Mouse (Mus musculus) limb, embryonic 10.5 days (tissue): ENCODE measurements around the gene Dnaaf3. TPM values are rescaled to one million over a fixed set of nuclear protein-coding genes. Genes with fewer than 3 reads are reported as not detected.
A peak's percentile ranks its signal among the peaks of the same experiment; 100 is the strongest.

Experiments
- DNase-seq: peaks from one replicate; pipeline ENCODE4 v3.0.0-alpha.2; 2017; ENCODE audit warnings: low spot score
- H3K27ac ChIP-seq: fragments of 300-500 bp; sonication (generic); 2 replicates; pipeline ENCODE4 v1.5.1; 2016; ENCODE audit warnings: mild to moderate bottlenecking
- H3K27me3 ChIP-seq: fragments of 300-500 bp; sonication (generic); 2 replicates; pipeline ENCODE4 v1.6.1; 2016; ENCODE audit warnings: low read depth, mild to moderate bottlenecking; ENCODE audit not compliant: poor library complexity, severe bottlenecking
- H3K36me3 ChIP-seq: fragments of 300-500 bp; sonication (generic); 2 replicates; pipeline ENCODE4 v1.6.1; 2016; ENCODE audit warnings: mild to moderate bottlenecking, moderate library complexity
- H3K4me1 ChIP-seq: fragments of 300-500 bp; sonication (generic); 2 replicates; pipeline ENCODE4 v1.6.1; 2016
- H3K4me3 ChIP-seq: fragments of 300-500 bp; sonication (generic); 2 replicates; pipeline ENCODE4 v1.5.1; 2016; ENCODE audit warnings: mild to moderate bottlenecking, moderate library complexity
- H3K9me3 ChIP-seq: fragments of 300-500 bp; sonication (generic); replicated peaks from 2 replicates; pipeline ENCODE4 v1.6.1; 2016; ENCODE audit warnings: mild to moderate bottlenecking
- WGBS: fragments of 180-500 bp; shearing (Covaris S2); methylation state at CpG from one replicate; pipeline ENCODE4 v1.1.7; 2016; 5-methylcytosine and 5-hydroxymethylcytosine counted together
- polyA plus RNA-seq: library from polyadenylated mRNA; unstranded; fragments of >200 nt; fragmentation: Nextera tagmentation; extraction: Ambion mirVana; gene quantifications from 2 replicates; pipeline ENCODE4 v1.2.1, GENCODE M21; 2016

Gene Dnaaf3
- polyA plus RNA-seq, 1 experiment from 2014 or later, result 4.2 TPM

DNA sequence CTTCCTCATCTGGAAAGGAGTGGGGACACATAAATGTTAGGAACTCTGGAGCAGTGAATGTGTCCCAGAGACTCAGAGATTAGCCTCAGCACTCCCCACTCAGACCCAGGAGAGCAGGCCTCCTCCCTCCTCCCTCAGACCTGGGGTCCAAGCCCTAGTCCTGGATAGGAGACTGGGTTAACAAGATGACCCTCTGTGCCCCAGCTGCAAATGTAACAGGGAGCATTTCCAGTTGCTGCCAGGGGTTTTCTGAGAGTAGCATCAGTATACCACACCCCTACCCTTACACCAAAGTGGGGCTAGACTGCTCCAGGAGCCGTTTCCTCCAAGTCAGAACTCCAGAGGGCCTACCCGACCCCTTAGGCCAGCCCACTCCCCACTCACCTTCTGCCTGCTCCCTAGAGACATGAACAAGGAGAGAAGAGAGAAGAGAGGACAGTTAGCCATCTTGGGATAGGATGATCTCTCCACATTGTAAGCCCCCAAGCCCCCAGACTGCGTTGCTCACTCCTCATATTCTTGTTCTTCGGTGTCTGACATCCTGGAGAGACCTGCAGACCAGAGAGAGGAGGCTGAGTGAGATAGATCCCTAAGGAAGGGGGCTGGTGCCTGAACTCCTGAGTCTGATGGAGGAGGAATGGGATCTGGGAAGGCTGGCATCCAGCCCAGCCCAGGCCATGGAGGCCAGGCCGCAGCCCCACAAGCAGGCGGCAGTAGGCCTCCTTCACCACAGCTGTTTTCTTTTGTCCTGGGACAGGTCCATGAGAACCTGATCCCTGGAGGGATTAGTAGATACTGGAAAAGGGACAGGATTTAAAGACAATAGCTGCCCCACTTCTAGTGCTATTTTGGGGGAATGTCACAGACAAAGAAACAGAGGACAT lies 18.2 kb downstream of the Dnaaf3 start:
- peak overlapping the region; percentile 26; the same call in 1 of the 2 replicates for H3K27ac ChIP-seq

DNA sequence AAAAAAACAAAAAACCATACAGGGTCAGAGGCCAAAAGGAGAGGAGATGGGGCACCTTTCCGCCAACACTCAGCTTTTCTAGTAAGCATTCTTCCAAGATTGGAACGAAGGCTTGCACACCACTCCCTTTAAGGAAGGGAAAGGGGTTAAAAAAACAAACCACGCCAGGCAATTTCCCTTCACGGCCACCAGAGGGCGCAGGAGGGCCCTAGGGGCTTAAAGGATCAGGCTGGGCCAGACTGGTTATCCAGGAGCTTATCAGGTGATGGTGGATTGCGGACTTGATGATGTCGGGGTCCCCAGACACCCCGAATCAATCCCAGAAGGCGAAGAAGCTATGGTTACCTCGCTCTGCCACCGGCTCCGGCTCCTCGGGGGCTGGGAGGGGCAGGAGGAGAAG lies 19.0 kb downstream of the Dnaaf3 start:
- no peaks in the 10 kb centered on the region for H3K9me3 ChIP-seq
- WGBS, result 27% methylated on average over 13 of the region's 13 CpGs
- H3K4me3 ChIP-seq, result no peak overlapping the region
- no peak overlapping the region for H3K27ac ChIP-seq
- H3K27me3 ChIP-seq, result peaks cover 7% of the 10 kb centered on the region
- H3K4me1 ChIP-seq, result peaks cover 19% of the 10 kb centered on the region
- DNase-seq, result peak; percentile 70
- no peaks in the 10 kb centered on the region for H3K36me3 ChIP-seq

More for the DNA sequence above, 18.2 kb downstream of the Dnaaf3 start:
- H3K27me3 ChIP-seq, result peaks cover 1% of the 10 kb centered on the region
- DNase-seq, result no peak
- no peak overlapping the region for H3K4me3 ChIP-seq
- H3K36me3 ChIP-seq, result no peaks in the 10 kb centered on the region
- H3K4me1 ChIP-seq, result peaks cover 19% of the 10 kb centered on the region
- WGBS, result 73% methylated on average over 6 of the region's 6 CpGs
- no peaks in the 10 kb centered on the region for H3K9me3 ChIP-seq

DNA sequence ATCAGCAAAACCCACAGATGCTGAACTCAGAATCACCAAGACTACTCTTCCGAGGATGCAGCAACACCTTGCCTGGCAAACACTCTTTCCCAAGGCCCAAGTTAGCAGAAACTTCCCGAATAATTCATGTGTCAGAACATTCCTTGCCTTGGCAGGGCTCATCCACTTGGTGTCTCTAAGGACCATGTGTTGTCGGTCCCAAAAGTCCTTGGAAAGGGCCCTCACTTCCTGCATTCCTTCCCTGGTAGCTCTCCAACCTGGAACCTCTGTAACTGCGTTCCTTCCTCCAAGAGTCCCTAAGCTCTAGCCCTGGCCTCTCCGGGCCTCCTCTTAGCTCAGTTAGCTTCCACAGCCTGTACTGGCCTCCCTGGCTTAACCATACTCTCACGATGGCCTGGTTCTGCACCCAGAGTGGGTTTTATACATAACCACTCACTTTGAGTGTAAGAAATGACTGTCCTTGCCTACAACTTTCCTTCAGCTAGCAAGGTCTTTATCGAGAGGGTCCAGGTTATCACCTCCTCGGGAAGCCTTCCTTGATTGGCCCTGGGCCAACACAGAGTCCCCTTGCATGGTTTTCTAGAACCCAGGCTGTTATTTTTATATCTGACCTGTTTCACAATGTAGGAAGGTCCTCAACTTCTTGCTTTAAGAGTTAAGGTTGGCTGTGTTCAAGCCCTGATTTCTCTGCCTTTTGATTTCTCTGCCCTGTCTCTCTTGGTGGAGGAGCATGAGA lies 20.6 kb downstream of the Dnaaf3 start:
- Histone ChIP-seq H3K27ac (no peak overlapping the region), H3K4me1 (peaks cover 17% of the 10 kb centered on the region)
- WGBS, result 81% methylated on average over 8 of the region's 8 CpGs

DNA sequence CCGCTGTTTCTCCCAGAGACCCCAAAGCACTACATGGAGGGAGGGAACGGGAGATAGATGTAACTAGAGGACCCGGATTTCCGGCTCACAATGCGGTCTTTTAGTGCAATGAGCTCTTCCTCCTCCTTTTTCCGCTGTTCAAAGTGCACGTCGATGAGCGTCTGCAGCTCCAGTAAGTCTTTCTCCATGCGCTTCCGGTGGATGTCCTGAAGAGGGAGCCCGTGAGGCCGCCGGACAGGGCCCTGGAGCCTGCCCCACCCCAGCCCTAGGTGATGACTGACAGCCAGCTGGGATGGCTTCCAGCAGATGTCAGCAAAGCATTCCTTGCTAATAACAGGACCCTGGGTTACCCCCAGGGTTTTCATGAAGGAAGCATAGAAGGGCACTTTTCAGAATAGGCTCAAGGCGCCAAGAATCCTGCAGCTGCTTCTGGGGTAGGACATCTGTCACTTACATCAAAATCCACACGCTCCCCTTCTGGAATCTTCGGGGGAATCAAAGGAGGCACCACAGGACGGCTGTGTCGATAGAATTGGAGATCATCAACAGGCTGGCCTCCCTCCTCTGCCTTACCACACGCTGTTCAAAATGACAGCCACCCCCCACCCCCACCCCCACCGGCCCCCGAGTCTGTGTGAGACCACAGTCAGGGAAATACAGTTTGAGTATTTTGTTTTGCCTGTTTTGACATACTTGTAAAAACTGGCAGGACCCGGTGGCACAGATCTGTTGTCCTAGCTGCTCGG lies 22.2 kb downstream of the Dnaaf3 start:
- H3K27ac ChIP-seq, result no peak overlapping the region

More for the DNA sequence above, 20.6 kb downstream of the Dnaaf3 start:
- Histone ChIP-seq H3K9me3 (no peaks in the 10 kb centered on the region), H3K27me3 (peaks cover 7% of the 10 kb centered on the region), H3K4me3 (no peak overlapping the region), H3K36me3 (no peaks in the 10 kb centered on the region)
- no peak for DNase-seq

DNA sequence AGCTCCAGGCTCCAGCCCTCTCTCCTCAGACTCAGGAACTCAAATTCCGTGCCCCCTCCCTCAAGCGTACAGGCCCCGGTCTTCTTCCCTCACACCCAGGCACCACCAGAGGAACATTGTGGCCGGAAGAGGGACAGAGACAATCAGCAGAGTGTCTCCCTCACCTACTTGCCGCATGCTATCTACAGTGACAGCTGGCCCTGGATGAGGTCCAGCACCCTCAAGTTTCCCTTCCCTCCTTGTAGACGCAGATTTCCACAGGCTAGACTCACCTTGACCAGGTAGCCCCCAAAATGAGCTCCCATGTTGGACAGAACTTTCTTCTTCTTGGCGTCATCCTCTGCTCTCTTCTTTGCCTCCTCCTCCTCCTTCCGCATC lies 23.5 kb downstream of the Dnaaf3 start:
- no peak overlapping the region for H3K4me3 ChIP-seq
- no peaks in the 10 kb centered on the region for H3K36me3 ChIP-seq
- WGBS, result 90% methylated on average over 8 of the region's 8 CpGs
- H3K4me1 ChIP-seq, result peaks cover 5% of the 10 kb centered on the region; the same call in 1 of the 2 replicates
- H3K9me3 ChIP-seq, result no peaks in the 10 kb centered on the region
- H3K27me3 ChIP-seq, result peaks cover 7% of the 10 kb centered on the region
- no peak overlapping the region for H3K27ac ChIP-seq
- DNase-seq, result no peak

More for the DNA sequence above, 22.2 kb downstream of the Dnaaf3 start:
- 20% methylated on average over 24 of the region's 24 CpGs for WGBS
- Histone ChIP-seq H3K4me1 (peaks cover 5% of the 10 kb centered on the region; the same call in 1 of the 2 replicates), H3K36me3 (no peaks in the 10 kb centered on the region), H3K4me3 (no peak overlapping the region), H3K9me3 (no peaks in the 10 kb centered on the region), H3K27me3 (peaks cover 7% of the 10 kb centered on the region)
- DNase-seq, result peak; percentile 82

DNA sequence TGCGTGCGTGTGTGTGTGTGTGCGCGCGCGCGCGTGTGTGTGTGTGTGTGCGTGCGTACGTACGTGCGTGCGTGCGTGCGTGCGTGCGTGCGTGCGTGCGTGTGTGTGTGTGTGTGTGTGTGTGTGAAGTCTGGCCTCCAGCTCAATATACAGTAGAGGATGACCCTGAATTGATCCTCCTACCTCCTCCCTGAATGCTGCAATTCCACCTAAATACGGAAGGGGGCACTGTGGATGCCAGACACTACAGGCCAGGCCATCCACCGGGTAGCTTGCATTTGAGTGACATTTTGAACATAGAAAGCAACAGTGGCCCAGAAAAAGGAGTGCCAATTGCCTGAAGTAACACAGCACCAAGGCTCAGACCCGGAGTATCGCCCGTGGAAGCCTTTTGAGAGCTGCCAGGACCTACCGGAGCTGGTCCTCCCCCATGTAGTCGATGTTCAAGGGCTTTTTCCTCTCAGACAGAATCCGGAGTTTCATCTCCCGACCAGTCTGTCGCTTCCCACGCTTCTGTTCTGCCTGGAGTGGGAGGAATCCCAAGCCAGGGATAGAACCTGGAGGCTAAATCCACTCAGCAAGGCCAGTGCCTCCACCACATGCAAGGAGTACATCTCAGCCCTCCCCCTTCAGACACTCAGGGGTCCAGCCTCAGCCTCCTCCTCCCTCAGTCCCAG lies 24.1 kb downstream of the Dnaaf3 start:
- Histone ChIP-seq H3K36me3 (no peaks in the 10 kb centered on the region), H3K27me3 (peaks cover 7% of the 10 kb centered on the region), H3K4me1 (peaks cover 5% of the 10 kb centered on the region; the same call in 1 of the 2 replicates), H3K4me3 (no peak overlapping the region), H3K9me3 (no peaks in the 10 kb centered on the region), H3K27ac (no peak overlapping the region)
- 70% methylated on average over 32 of the region's 32 CpGs for WGBS
- no peak for DNase-seq

DNA sequence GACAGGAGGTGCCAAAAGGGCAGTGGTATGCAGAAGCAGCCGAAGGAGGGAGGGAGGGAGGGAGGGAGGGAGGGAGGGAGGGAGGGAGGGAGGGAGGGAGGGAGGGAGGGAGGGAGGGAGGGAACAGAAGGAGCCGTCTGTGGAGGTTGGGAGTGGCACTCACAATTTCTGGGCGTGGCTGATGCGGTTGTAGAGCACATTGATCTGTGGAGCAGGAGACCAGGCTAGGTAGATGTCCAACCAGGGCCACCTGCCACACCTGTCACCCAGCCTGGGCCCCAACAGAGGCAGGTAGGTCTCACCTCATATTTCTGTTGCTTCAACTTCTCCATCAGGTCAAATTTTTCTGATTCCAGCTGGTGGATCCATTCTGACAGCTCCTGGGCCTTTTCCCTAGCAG lies 25.0 kb downstream of the Dnaaf3 start:
- 64% methylated on average over 3 of the region's 4 CpGs for WGBS
- Histone ChIP-seq H3K4me1 (peaks cover 5% of the 10 kb centered on the region; the same call in 1 of the 2 replicates), H3K27me3 (peaks cover 7% of the 10 kb centered on the region), H3K9me3 (no peaks in the 10 kb centered on the region), H3K36me3 (no peaks in the 10 kb centered on the region), H3K27ac (no peak overlapping the region), H3K4me3 (no peak overlapping the region)
- no peak for DNase-seq

DNA sequence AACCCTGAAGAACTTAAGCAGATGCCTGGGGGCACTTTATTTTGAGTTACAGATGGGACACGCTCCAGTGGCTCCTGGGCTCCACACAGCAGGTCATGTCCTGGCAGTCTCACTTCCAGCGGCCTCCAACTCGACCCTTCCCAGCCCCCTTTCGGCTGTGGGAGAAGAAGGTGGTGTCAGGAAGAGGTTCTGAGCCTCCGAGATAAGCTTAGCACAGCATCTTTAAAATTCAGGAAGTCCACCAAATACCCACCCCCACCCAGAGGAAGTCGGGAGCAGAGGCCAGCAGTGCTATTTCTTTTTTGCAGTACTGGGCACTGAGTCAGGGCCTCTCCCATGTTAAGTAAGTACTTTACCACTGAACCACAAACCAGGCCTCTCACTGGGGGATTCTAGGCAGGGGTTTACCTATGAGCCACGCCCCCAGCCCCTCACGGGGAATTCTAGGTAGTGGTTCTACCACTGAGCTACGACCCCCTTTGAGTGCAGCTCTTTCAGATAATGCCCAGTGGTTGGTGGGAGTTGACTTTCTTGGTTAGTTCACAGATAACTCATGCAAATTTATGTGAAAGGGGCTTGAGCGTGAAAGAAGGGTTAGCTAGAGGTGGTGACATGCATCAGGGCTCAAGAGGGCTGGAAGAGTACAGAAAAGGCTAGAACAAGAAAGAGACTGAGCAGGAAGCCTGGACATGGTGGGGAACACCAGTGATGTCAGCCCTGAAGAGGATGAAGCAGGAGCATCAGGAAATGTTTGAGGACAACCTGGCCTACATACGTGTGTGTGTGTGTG lies 27.4 kb downstream of the Dnaaf3 start:
- no peak for DNase-seq
- Histone ChIP-seq H3K36me3 (no peaks in the 10 kb centered on the region), H3K4me3 (no peak overlapping the region), H3K27me3 (peaks cover 7% of the 10 kb centered on the region), H3K27ac (no peak overlapping the region), H3K9me3 (no peaks in the 10 kb centered on the region), H3K4me1 (peaks cover 9% of the 10 kb centered on the region)
- 63% methylated on average over 11 of the region's 11 CpGs for WGBS

DNA sequence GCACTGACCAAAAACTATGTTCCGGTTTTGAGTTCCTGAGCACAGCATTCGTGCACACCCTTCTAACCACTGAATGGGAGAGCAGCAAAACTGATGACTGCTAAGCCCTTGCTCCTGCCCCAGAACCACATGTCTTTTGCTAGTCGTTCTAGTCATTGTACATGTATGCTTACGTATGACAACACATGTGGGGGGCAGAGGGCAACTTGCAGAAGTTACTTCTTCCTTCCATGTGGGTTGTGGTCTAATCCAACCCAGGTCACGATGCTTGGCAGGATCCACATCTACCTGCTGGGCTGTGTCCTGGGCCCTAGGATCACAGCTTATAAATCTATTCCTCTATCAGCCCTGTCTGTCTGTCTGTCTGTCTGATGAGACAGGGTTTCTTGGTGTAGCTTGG lies 28.4 kb downstream of the Dnaaf3 start:
- DNase-seq, result no peak
- Histone ChIP-seq H3K36me3 (peaks cover 4% of the 10 kb centered on the region), H3K27ac (no peak overlapping the region), H3K9me3 (no peaks in the 10 kb centered on the region), H3K27me3 (peaks cover 3% of the 10 kb centered on the region), H3K4me1 (peaks cover 17% of the 10 kb centered on the region), H3K4me3 (no peak overlapping the region)
- WGBS, result 81% methylated on average over 5 of the region's 5 CpGs

DNA sequence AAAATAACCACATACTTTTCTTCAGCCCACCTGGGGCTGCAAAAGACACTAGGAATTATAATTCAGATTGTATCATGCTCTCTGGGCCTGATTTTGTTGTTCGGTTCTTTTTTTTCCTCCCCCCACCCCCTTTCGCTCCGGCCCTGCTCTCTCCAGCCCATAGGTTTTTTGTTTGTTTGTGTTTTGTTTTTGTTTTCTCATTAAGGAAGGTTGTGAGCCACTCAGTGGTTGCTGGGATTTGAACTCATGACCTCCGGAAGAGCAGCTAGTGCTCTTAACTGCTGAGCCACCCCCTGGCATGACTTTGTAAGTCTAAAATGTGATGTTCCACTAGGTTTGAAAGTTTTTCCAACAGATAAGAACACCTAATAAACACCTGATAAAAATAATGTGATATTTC lies 29.2 kb downstream of the Dnaaf3 start:
- no peak for DNase-seq
- H3K27ac ChIP-seq, result no peak overlapping the region
- H3K4me3 ChIP-seq, result no peak overlapping the region
- peaks cover 5% of the 10 kb centered on the region for H3K36me3 ChIP-seq
- no peaks in the 10 kb centered on the region for H3K9me3 ChIP-seq
- no peaks in the 10 kb centered on the region for H3K27me3 ChIP-seq
- H3K4me1 ChIP-seq, result peaks cover 24% of the 10 kb centered on the region
- 80% methylated on average over 4 of the region's 4 CpGs for WGBS

DNA sequence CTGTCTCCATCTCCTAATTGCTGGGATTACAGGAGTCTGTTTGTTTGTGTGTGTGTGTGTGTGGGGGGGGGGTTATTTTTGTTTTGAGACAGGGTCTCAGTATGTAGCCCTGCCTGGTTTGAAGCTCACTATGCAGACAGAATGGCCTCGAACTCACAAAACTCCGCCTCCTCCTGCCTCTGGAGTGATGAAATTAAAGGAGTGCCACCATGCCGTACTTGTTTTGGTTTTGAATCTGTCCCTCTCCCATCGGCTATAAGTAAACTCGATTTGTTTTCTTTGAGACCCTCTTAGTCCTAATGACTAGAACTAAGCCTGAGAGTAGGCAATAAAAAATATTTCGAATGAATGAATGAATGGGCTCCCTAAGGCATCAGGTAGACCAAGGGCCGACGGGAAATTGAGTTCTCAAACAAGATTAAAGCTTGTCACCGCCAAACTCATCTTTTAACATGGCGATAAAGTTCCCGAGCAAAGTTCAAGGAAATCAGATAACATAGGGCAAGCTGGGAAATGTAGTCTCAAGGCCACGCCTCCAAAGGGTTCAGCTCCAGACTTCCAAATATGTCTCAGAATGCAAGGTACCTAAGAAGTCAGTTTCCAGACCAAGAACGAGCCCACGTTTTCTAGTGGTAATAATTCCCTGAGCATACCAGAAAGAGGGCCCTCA lies 29.7 kb downstream of the Dnaaf3 start:
- Histone ChIP-seq H3K4me1 (peaks cover 26% of the 10 kb centered on the region), H3K9me3 (no peaks in the 10 kb centered on the region), H3K27ac (peak overlapping the region; percentile 93), H3K36me3 (peaks cover 5% of the 10 kb centered on the region), H3K27me3 (no peaks in the 10 kb centered on the region), H3K4me3 (peak overlapping the region; percentile 95)
- WGBS, result 16% methylated on average over 14 of the region's 14 CpGs
- no peak for DNase-seq
